Mouse (Mus musculus): ENCODE data around the gene 4933427D14Rik.
A peak's percentile ranks its signal among the peaks of the same experiment; 100 is the strongest.
"Not testable (repeated sequence)": the region's sequence is repeated elsewhere in the genome, so short reads cannot be mapped to it uniquely, and the experiment has no call there.

Gene 4933427D14Rik

DNA sequence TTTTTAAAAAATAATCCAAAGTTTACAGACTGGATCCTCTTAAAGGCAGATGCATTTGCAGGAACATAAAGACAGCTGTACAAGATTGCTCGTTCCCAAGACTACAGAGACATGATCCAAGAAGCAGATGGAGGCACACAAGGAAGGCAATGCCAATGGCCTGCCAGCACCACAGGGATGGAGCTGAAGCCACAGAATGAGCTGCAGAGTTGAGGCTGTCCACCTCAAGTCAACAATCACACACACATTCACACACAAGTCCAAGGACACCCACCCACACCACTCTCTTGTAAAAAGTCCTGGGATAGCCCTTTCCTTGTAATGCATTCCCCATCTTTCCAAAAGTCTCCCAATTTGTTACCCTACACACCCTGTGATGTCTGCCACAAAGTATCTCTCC lies 3.8 kb downstream of the 4933427D14Rik start:
- no peak for DNase-seq

DNA sequence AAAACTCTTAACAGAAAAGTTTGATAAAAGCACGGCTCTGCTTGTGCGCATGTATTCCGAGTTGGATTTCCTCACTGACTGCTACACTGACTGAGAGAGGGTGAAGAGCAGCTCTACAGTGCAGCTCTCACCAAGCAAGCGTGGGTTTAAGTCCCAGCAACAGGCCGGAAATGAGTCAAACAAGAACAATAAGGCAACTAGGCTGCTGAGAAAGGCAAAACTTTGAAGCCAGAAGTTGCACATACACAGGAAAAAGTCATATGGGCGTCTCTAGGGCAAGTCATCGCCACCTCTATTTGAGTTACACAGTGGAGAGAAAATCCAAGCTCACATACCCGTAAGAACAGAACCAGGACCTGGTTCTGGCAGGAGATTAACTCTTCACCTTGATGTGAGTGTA lies 10.8 kb downstream of the 4933427D14Rik start:
- DNase-seq, result no peak

DNA sequence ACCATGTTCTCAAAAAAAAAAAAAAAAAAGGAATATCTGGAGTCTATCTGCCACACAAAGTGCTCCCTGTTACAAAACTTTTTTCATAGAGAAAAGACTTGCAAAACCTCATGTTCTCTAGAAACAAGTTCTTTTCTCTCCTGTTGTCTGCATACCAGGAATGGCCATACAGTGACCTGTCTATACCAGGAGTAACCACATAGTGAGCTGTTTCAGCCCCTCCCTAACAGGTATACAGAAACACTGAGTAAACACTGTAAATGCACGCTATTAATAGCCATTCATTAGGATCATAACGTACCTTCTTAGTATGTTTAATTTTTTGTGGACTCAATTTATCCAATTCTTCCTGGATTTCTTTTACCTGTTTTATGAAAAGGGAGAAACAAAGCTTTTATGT lies 13.0 kb downstream of the 4933427D14Rik start:
- DNase-seq, result no peak

DNA sequence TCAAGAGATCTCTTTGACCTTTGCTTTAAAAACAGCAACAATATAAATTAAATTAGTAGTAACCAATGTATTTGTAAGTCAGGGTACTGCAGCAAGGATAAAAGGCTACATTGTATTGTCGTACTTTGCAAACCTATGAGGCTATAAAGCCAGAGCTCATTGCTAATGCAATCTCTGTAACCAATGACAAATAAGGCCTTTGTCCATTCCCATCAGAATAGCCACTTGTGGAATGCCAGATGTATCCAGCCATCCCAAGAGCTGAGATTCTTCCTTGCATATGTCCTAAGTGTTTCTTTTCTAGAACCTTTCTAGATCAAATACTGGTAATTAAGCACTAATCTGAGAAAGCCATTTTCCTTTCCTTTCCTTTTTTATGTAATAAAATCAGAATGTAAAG lies 16.4 kb downstream of the 4933427D14Rik start:
- no peak for DNase-seq

DNA sequence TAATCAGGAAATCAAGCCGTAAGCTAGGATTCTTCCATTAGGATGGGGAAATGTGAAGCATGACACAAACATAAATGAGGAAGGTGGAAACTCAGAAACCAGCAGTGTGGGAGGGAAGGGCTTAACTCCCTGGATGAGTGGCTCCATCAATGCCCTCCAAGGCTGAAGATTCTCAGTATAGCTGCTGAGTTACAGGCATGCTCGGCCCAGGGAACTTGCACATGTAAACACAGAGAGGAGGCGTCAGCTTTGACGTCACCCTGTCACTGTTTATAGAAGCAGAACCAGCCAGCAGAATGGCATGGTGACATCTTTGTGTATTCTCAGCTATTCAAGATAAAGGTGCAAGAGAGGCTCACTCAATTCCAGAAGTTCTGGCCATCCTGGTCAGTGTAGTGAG lies 23.0 kb downstream of the 4933427D14Rik start:
- DNase-seq, result no peak

DNA sequence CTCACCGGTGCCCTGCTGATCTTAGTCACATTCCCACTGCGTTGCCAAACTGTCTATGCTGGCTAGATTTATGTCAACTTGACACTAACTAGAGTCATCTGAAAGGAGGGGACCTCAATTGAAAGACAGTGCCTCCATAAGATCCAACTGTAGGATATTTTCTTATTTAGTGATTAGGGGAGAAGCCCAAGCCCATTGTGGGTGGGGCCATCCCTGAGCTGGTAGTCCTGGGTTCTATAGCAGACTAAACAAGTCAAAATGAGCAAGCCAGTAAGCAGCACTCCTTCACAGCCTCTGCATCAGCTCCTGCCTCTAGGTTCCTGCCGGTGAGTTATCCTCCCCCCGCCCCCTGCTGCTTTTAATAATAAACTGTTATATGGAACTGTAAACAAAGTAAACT lies 26.1 kb downstream of the 4933427D14Rik start:
- no peak for DNase-seq

DNA sequence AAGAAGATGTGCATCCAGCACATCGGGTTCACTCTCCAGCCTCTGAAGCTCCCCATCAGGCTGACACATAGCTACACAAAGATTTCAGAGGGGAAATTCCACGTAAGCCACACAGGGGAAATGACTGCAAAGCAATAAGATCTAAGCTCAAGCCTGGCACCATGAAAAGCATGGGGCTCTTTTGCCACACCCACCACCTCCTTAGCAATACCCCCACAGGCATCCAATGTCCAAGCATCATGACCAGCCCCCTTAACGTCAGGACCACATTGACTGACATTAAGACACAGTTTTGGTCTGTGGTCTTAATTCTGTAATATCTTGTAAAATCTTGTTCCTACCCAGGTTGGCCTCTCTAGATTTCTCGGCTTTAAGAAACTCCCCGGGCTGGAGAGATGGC lies 26.7 kb downstream of the 4933427D14Rik start:
- DNase-seq, result no peak

DNA sequence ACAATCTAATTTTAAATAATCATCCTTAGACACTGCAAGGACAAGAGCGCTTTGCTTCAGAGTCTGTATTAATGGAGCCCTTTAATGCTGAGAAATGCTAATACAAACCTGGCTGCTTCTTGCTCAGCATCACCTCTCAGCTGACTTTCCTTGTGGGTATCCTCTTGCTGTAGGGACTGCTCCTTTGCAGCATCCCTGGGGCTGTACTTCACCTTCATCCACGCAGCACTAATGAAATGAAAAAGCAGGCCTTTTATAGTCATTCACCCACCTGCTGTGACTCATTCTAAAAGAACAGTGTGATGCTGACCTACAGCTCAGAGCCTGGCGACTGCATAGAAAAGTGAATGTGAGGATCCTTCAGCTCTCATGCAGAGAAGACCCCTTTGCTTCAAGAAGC lies 30.7 kb downstream of the 4933427D14Rik start:
- DNase-seq, result no peak

DNA sequence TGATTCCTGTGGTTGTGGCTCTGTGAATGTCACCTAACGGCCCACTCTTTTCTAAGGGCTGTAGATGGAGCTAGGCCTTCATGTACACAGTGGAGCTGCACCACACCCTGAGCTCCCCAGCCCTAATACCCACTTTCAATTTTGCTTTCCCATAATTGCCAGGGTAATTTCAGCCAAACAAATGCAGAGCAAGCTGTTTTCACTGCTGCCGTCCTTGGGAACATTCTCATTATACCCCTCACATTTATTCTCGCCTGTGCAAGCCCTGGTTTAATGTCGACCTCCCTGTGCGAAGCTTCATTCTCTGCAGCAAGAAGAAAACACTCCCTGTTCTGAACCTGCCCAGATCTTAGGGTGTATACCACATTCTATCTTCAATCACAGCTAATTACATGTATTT lies 31.3 kb downstream of the 4933427D14Rik start:
- DNase-seq, result no peak

DNA sequence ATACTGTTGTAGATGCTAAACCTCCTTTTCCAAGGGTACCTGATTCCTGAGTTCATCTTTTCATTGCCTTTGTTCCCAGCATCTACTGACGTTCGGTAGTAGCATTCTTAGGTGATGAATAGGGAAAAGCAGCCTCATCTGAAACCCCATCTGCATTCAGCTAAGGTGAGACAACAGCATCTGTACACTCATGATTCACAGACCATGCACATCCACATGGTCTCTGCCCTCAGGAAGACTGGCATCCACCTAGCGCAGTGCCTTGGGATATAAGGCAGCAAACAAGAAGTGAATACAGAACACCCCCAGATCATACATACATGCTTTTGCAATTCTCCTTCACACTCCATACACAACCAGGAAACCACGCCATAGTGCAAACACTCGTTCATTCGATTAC lies 32.5 kb downstream of the 4933427D14Rik start:
- DNase-seq, result no peak

DNA sequence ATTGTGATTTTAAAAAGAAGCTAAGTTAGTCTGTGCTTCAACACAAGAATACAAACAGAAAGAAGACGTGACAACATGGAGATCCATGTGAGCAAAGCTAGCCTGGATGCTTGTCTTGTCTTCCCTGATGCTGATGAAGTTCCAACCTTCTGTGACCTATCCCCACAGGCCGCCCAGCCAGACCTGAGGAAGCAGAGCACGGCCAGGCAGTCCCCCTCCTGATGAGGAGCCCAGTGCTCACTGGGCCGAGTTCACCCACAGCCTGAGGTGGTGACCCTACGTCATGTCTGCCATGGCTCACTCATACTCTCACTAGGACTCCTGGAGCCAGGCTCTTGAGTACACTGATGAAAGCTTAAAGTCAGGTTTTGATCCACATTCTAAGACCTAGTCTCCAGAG lies 33.8 kb downstream of the 4933427D14Rik start:
- no peak for DNase-seq

DNA sequence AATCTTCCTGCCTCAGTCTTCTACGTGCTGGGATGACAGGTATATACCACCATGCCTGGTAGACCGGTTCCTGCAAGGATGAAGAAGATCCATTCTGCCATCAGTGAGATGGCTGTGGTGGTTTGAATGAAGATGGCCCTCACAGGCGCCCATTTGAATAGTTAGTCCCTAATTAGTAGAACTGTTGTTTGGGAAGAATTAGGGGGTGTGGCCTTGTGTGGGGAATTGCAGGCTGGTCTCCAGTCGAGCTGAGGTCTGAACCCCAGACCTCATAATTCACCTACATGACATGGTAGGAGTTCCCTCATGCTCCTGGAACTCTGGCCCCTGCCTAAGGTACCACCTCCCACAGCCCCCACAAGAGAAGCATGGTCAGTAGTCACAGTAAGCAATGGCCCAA lies 35.4 kb downstream of the 4933427D14Rik start:
- not testable (repeated sequence) for DNase-seq

DNA sequence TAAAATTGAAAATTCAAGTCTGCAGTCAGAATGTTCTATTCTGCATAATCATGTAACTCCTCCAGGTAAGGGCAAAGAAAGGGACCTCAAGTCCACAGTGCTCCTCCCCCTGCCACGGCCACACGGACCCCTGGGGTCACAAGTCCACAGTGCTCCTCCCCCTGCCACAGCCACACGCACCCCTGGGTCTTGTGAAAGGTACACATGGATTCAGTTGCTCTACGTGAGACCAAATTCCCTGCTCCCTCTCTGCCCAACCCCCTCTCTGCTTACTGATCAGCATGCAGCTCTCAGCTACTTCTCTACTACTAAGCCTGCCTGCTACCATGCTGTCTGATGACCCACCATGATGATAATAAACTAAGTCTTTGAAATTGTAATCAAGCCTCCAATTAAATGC lies 37.4 kb downstream of the 4933427D14Rik start:
- DNase-seq, result no peak

DNA sequence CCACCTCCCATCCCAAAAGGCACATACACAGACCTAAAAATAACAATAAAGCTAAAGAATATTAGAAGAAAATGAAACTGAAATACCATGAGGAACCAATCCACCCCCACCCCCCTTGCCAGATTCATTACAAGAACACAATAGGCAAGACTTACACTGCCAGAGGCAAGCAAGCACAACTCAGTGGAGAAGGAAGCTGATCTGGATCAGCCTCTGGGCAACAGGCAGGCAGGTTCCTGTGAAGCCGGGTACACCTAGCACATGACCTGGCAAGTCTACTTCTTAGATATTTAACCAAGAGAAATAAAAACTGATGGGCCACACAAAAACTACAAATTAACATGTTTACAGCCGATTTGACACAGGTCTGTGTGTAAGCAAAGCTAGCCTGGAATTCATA lies 44.1 kb downstream of the 4933427D14Rik start:
- DNase-seq, result no peak

DNA sequence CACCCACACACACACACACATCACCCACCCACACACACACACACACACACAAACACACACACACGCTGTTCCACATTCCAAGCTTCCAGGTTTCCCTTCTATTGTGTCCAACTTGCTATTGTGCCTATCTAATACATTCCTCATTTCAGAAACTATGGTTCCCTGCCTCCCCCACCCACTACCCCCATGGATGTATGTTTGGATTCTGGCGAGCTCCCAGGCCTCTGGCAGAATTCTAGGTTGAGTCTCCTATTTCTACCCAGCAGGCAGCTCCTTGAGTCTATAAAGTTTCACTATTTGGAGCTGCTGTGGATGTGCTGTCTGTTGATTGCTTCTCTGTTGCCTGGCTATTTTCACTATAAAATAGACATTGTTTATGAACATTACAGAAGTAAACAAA lies 50.6 kb downstream of the 4933427D14Rik start:
- DNase-seq, result no peak

DNA sequence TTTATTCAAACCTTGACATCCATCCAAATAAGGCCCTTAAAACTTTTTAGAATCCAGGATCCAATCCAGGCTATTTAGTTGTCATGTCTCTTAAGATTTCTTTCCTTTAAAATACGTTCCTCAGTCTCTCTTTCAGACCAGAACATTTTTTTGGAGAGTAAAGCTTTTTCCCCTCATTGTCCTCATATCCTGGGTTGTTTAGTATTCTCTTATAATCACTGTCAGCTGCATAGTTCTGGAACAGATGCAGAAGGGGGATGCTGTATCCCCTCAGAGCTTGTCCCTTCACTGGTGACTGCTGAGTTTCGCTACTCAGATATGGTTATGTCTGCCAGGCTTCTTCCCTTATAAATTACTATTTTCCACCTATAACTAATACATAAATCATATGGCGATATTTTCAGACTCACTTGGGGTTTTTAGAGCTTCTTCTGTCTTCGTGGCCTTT lies 51.3 kb downstream of the 4933427D14Rik start:
- DNase-seq, result no peak

DNA sequence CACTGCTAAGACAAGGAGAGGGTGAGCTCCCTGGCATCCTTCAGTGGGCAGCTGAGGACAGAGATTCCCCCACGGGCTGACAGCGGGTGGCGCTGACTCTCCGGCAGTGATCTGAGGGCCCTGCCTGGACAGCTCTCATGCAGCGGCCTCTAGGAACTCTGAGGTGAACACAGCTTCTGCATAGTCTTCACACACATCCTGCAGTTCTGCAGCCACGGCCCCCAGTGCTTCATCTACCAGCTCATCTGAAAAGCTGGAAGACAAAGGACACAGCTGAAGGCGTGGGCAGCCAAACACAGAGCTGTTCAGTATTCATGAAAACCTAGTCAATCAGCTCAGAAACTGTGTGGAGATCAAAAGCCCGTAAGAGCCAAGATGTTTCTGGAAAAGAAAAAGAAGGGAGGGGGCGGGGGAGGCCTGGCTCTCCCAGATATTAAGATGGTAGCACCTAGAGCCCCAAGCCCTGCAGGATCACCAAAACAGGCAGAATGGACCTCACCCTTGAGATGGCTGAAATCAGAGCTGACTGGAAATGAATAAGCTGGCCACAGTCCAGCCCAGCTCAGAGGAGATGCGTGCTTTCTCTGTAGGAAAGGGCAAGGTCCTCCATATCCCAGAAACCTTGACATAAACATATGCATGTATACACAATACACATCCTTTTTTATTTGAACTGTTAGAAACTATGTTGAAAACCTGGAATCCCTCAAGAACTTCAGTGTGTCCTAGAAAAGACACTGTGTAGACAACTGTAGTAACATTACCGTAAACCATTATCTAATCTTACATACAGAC lies 51.9 kb downstream of the 4933427D14Rik start:
- no peak for DNase-seq

DNA sequence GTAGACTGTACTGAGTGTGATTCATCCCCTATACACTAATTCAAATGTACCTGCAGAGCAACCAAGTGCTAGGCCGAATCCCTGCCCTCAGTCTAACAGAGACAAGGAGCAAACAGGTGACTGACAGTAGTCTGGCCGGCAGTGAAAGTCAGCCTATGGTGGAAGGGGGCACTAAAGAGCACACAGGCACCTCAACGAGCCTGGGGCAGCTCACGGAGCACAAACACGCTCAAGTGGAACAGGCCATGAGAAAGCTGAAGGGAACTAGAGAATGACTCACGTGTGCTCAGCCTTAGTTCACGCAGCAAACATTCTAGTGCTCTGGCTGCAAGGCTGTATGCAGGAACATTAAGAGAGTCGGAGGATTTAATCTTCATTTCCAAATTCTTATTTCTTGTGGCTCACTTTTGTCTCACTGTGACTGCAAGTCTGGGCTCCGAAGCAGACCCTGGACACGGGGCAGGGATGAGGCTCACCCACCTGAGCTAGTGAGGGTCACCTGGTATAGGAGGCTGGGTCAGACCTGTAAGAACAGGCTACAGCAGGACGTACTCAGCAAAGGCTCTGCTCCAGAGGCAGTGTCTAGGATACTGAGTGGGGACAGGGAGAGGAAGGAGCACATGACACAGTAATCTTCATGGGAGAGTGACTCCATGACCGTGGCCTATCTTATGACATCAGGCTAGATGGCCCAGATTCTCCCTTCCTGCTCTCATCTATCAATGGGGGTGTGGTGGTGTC lies 54.0 kb downstream of the 4933427D14Rik start:
- DNase-seq, result no peak

DNA sequence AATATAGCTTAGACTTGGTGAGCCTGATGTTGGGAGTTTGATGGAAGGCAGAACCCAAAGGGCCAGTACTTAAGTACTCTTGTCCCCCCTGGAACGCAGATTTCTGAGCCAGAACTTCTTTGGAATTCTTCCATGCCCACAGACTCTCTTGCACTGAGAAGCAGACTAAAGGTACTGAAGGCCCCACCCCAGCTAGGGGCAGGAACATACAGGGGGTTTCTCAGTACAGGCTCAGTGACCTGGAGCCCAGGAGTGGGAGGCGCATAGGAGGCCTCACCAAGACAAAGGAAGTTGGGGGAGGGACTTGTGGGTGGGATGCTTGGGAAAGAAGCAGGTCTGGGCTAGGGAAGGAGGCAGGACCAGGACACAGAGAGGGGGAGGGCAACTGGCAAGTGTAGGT lies 56.1 kb downstream of the 4933427D14Rik start:
- DNase-seq, result no peak

DNA sequence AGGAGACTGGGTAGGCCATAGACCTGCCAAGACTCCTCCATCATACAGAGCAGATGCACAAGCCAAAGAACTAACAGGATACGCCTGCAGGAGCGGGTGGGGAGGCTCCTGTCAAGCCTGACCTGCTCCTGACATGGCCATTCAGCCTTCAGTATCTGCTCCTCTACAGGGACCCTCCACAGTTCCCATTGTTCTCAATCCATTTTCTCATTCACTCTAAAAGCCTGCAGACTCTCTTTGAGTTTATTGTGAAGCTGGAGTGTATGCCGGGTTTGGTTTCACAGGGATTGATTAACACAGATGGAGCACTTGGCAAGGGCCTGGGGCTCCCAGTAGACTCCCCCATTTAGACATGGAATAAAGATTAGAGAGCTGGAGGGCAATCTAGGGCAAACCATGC lies 59.3 kb downstream of the 4933427D14Rik start:
- DNase-seq, result no peak

DNA sequence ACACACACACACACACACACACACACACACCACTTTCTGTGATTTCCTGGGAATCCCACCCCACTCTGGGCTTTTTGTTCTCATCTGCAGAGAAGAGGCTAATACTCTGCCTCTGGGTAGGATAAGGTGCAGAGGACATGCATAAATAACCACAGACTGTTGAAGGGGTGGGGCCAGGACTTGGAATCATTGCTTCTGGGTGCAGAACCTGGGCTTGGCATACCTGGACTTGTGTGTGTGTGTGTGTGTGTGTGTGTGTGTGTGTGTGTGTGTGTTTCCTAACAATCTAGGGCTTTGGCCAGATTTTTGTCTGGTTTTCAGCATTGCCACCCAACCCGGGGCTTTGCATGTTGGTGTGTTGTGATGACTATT lies 61.4 kb downstream of the 4933427D14Rik start:
- peak; percentile 39 to 56 for DNase-seq

DNA sequence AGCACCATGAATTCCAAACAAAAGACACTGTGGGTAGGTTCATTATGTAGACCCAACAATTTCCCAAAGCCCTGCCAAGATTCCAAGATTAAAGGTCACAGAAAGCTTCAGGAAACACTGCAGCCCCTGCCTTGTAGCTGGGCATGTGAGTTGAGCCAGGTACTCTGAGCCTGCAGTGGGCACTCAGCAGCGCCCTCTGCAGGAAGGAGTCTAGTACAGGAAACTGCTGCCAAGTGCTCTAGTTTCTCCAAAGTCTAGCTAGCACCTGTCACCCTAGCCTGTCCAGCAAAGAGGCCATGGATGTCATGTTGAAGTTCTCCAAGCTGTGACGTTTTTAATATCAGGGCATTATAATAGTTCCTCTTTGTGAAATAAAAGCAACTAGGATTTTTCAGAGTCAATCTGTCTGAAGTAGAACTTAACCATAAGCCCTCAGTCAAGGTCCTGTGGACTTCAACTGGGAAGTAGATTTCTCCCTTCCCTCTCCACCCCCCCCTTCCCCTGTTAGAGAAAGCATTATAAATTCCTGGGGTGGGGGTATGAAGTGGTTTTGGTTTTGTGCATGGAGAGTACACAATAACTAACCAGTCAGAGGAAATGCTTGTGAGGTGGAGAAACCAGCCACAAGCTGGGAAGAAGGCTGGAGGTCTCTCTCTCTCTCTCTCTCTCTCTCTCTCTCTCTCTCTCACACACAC lies 61.9 kb downstream of the 4933427D14Rik start:
- peak; percentile 55 to 59 for DNase-seq

DNA sequence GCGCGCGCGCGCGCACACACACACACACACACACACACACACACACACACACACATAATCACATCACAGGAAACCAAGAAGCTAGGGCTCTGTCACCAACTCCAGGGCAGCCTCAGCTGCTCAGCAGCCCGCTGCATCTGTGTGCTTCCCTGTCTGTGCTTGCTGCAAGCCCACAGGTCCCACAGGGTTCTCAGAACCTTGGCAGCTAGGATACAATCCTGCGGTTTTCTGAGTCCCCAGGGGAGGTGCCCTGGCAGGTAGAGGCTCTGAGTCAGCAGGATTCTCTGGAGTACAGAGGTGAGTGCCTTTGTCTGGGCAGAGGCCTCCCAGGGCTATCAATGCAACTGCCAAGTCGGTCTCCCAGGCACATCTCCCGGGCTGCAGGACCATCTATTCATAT lies 64.4 kb downstream of the 4933427D14Rik start:
- peak; percentile 50 to 64 for DNase-seq

DNA sequence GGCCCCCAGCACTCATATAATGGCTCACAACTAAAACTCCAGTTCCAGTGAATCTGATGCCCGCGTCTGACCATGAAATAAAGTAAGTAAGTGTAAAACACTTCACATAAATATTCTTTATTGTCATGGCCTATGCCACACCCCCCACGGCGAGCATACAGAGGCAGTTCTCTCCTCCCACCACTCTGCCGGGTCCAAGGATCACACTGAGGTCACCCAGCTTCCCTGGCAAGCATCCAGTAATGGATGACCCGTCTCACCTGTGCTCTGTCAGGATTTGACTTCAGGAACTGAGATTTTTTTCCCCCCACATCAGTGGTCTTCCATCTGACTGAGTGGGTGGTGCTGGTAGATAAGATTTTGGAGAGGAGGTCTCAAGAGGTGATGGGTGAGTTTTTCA lies 67.1 kb downstream of the 4933427D14Rik start:
- DNase-seq, result peak; percentile 30 to 32

Measured in kidney, adult 8-10 months (tissue).